Mouse (Mus musculus): ENCODE data around the gene Alad.

DNA sequence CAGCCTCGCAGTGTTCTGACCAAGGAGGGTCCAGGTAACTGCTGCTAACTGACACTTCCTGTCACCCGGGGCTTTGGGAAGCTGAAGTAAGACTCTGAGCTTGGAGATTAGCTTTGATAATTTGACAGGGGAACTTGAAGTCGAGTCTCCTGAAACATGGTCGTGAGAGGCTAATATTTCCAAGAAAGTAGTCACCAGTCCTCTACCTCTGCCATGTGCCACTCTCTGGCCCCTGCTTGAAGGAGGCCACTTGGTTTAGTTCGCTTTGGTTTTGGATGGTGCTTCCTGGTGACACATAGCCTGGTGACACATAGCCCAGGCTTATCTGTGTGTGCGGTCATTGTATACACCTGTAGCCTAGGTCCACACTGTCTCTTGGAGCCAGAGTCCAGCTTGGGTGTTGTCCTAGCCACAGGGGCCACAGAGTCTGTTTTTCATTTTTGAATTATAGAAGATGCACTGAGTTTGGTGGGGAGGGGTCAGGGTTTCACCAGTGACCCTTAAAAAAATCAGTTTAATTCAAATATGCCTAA is 40.1 kb upstream of the Alad start, which contains the start of gene Rgs3:
- no peak for TF ChIP-seq CTCF (IDR thresholded peaks at IDR 0.05; ENCODE audit: low read depth, low read length)
- no peak for TF ChIP-seq POLR2A (IDR thresholded peaks at IDR 0.05; ENCODE audit: extremely low read depth, insufficient read depth, low read length)
